Mouse (Mus musculus): ENCODE results near the gene Tekt5. TPM values are rescaled to one million over a fixed set of nuclear protein-coding genes. Genes with fewer than 3 reads are reported as not detected.

Gene Tekt5
- total RNA-seq (2023), result not detected

DNA sequence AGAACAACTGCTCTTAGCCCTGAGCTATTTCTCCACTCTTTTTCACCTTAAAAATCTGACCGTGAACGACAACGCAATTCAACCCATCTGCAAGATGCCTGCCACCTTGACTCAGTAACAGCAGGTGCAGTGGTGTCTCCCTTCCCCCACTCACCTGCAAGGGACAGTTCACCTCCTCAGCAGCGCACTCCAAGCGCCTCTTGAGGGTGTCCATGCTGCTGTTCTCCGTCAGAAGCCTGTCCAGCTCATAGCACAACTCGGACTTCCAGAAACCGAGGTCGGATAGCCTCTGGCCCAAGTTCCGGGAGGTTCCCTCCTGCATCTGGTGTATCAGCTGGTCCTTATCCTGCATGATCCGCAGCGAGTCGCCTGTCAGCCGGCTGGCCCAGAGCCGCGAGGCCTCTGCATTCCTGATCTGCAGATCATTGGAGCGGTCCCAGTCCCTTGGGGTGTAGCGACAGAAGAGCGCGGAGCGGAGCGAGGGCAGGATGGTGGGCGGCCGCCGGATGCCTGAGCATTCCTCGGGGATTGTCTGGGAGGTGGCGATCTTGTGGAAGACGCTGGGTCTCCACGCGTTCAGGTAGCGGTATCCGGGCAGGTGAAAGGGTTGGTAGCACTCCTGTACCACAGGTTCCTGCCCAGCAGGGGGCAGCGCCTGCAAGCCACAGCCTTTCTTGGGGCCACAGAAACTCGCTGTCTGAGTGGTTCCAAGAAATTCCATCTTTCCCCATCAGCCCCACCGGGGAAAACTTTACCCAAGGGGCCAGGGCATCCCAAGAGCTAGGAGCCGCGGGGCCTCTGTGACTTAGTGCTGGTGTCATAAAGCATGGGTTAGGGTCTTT is at the start of gene Tekt5:
TSS of gene Tekt5 (minus strand) at position 792 of the 842 bp plus-strand sequence.

GRCm38 (mm10) chr16:10411764-10412746 is 16.8 kb upstream of the Tekt5 start, which contains the start of gene Nubp1:
Nubp1 (plus strand) TSS chr16:10411948.

GRCm38 (mm10) chr16:10313646-10314088 is 81.6 kb downstream of the Tekt5 start, which contains the start of gene Emp2:
Emp2 (minus strand) TSS chr16:10313968.

Other genes starting within 250 kb of the Tekt5 start
- gene Rpl39l, start 225.3 kb downstream of the Tekt5 start, total RNA-seq (2023), result not detected
- gene Atf7ip2, start 202.8 kb downstream of the Tekt5 start, total RNA-seq (2023), result not detected
- under 1 TPM in 1 of 2 experiments, not detected in 1; 0.12 TPM for gene Emp2, start 81.5 kb downstream of the Tekt5 start, total RNA-seq (2023)
- 10 to 100 TPM; 60.5 to 75.0 TPM for gene Nubp1, start 16.5 kb upstream of the Tekt5 start, total RNA-seq (2023)
- gene Tvp23a, start 51.9 kb upstream of the Tekt5 start, total RNA-seq (2023), result not detected
- gene Ciita, start 84.6 kb upstream of the Tekt5 start, total RNA-seq (2023), result 100 to 1,000 TPM; 292 to 393 TPM
- gene Dexi, start 147.6 kb upstream of the Tekt5 start, total RNA-seq (2023), result 10 to 100 TPM; 17.7 to 25.9 TPM
- 10 to 100 TPM; 39.3 to 39.9 TPM for gene Clec16a, start 149.8 kb upstream of the Tekt5 start, total RNA-seq (2023)